Mouse (Mus musculus) CH12.LX (cell line): Measurements from ENCODE around the gene Mamdc4. TPM values are rescaled to one million over a fixed set of nuclear protein-coding genes. Genes with fewer than 3 reads are reported as not detected.

Experiments used
- DNase-seq: peaks from one replicate; pipeline ENCODE4 v3.0.0-alpha.2; 2013; ENCODE audit errors: extremely low read depth
- H3K27ac ChIP-seq: 2 replicates; pipeline ENCODE4 v1.5.1; 2012; ENCODE audit warnings: low read depth, mild to moderate bottlenecking, control low read depth, moderate library complexity; ENCODE audit not compliant: insufficient read depth
- H3K27me3 ChIP-seq: replicated peaks from 2 replicates; pipeline ENCODE3; 2012; ENCODE audit warnings: inconsistent platforms
- H3K36me3 ChIP-seq, 2 experiments: replicated peaks in 1 of 2; 2 replicates each; pipeline versions ENCODE3 to v1.6.1; 2012; ENCODE audit warnings: inconsistent platforms in 1 of 2, low read length in 1 of 2, mild to moderate bottlenecking in 1 of 2, mixed read lengths in 1 of 2, moderate library complexity in 1 of 2; ENCODE audit not compliant: control insufficient read depth in 1 of 2, insufficient read depth in 1 of 2
- H3K4me1 ChIP-seq, 2 experiments: 2 replicates each; pipeline ENCODE4 v1.6.1; 2012; ENCODE audit warnings: inconsistent platforms in 1 of 2, moderate library complexity in 1 of 2; ENCODE audit not compliant: insufficient read depth in 2 of 2, control insufficient read depth in 1 of 2
- H3K4me2 ChIP-seq: 2 replicates; pipeline ENCODE4 v1.6.1; 2012; ENCODE audit warnings: low read depth, mild to moderate bottlenecking, control low read depth; ENCODE audit not compliant: poor library complexity, insufficient read depth, severe bottlenecking
- H3K4me3 ChIP-seq, 3 experiments: fragments of 150-350 bp in 1 of 3; sonication (generic) in 1 of 3; replicated peaks in 1 of 3; 2 replicates each; pipeline versions ENCODE3 to v1.5.1; 2011 to 2012; ENCODE audit warnings: low read depth in 2 of 3, low read length in 2 of 3, mild to moderate bottlenecking in 2 of 3, moderate library complexity in 2 of 3, control low read depth in 1 of 3, improper control_type of control experiment in 1 of 3, inconsistent platforms in 1 of 3, mixed read lengths in 1 of 3; ENCODE audit not compliant: poor library complexity in 1 of 3
- H3K79me2 ChIP-seq: replicated peaks from 2 replicates; pipeline ENCODE4 v1.6.1; 2012; ENCODE audit warnings: mild to moderate bottlenecking, moderate library complexity; ENCODE audit not compliant: control insufficient read depth, poor library complexity, insufficient read depth, severe bottlenecking; ENCODE audit errors: extremely low read depth
- H3K9ac ChIP-seq: 2 replicates; pipeline ENCODE4 v1.6.1; 2012; ENCODE audit warnings: low read depth, mild to moderate bottlenecking, control low read depth, moderate library complexity; ENCODE audit not compliant: insufficient read depth
- H3K9me3 ChIP-seq: replicated peaks from 2 replicates; pipeline ENCODE3; 2012; ENCODE audit warnings: low read length, inconsistent platforms, mixed read lengths
- BHLHE40 ChIP-seq: IDR thresholded peaks from 2 replicates; pipeline ENCODE4 v1.6.1; 2011; ENCODE audit warnings: mild to moderate bottlenecking, low read depth, low read length, improper control_type of control experiment
- E2F4 ChIP-seq: IDR thresholded peaks from 2 replicates; pipeline ENCODE4 v1.6.1; 2011; ENCODE audit warnings: low read depth, low read length, improper control_type of control experiment; ENCODE audit not compliant: insufficient replicate concordance
- EP300 ChIP-seq: IDR thresholded peaks from 2 replicates; pipeline ENCODE4 v1.6.1; 2011; ENCODE audit warnings: low read length, improper control_type of control experiment
- ETS1 ChIP-seq: conservative IDR thresholded peaks from 2 replicates; pipeline ENCODE4 v1.6.1; 2012; ENCODE audit warnings: low read depth, mild to moderate bottlenecking, inconsistent platforms, low read length, improper control_type of control experiment, moderate library complexity
- IRF4 ChIP-seq: IDR thresholded peaks from 2 replicates; pipeline ENCODE4 v1.6.1; 2014; ENCODE audit warnings: low read depth, mild to moderate bottlenecking, inconsistent platforms, low read length, improper control_type of control experiment
- KAT2A ChIP-seq: IDR thresholded peaks from 2 replicates; pipeline ENCODE4 v1.6.1; 2012; ENCODE audit warnings: low read length, improper control_type of control experiment, inconsistent platforms; ENCODE audit not compliant: insufficient replicate concordance
- MAFK ChIP-seq: IDR thresholded peaks from 2 replicates; pipeline ENCODE4 v1.6.1; 2011; ENCODE audit warnings: low read length, improper control_type of control experiment; ENCODE audit not compliant: insufficient replicate concordance
- MAZ ChIP-seq: IDR thresholded peaks from 2 replicates; pipeline ENCODE4 v1.6.1; 2012; ENCODE audit warnings: low read depth, mild to moderate bottlenecking, inconsistent platforms, low read length, improper control_type of control experiment, moderate library complexity
- NELFE ChIP-seq: IDR thresholded peaks from 2 replicates; pipeline ENCODE4 v1.6.1; 2011; ENCODE audit warnings: low read depth, low read length, improper control_type of control experiment
- NRF1 ChIP-seq: IDR thresholded peaks from 2 replicates; pipeline ENCODE4 v1.6.1; 2014; ENCODE audit warnings: low read depth, mild to moderate bottlenecking, inconsistent platforms, low read length, improper control_type of control experiment, moderate library complexity
- POLR2A ChIP-seq: IDR thresholded peaks from 2 replicates; pipeline ENCODE4 v1.6.1; 2011; ENCODE audit warnings: low read depth, mild to moderate bottlenecking, improper control_type of control experiment, low read length
- TCF12 ChIP-seq: IDR thresholded peaks from 2 replicates; pipeline ENCODE4 v1.6.1; 2014; ENCODE audit warnings: low read depth, mild to moderate bottlenecking, inconsistent platforms, low read length, improper control_type of control experiment
- USF1 ChIP-seq: IDR thresholded peaks from 2 replicates; pipeline ENCODE4 v1.6.1; 2014; ENCODE audit warnings: low read depth, mild to moderate bottlenecking, inconsistent platforms, low read length, improper control_type of control experiment
- ZC3H11A ChIP-seq: IDR thresholded peaks from 2 replicates; pipeline ENCODE4 v1.6.1; 2012; ENCODE audit warnings: low read depth, mild to moderate bottlenecking, inconsistent platforms, low read length, improper control_type of control experiment
- ZKSCAN1 ChIP-seq: IDR thresholded peaks from 2 replicates; pipeline ENCODE4 v1.6.1; 2012; ENCODE audit warnings: low read depth, inconsistent platforms, low read length, improper control_type of control experiment, borderline replicate concordance
- dilution Hi-C: fragments of 300-500 bp; cut with MboI; formaldehyde crosslinking; loops from 2 replicates; pipeline ENCODE4 v1.14.3; 2020; ENCODE audit warnings: low sequenced_read_pairs; ENCODE audit not compliant: extremely low pct_unique_long_range_greater_than_20kb, extremely low pct_ligation_motif_present
- in situ Hi-C: fragments of 300-500 bp; cut with MboI; formaldehyde crosslinking; loops from 3 replicates; pipeline ENCODE4 v1.14.3; 2019; ENCODE audit warnings: low sequenced_read_pairs, low pct_ligation_motif_present, low pct_unique_long_range_greater_than_20kb, mixed read lengths
- polyA plus RNA-seq: library from polyadenylated mRNA; unstranded; fragments of >175 nt; gene quantifications from 2 replicates; pipeline ENCODE4 v1.2.1, GENCODE M21; 2012; ENCODE audit warnings: low read depth; ENCODE audit not compliant: insufficient read length
- total RNA-seq, 2 experiments: library from RNA; depleted of rRNA; stranded (reverse); fragments of 300-350 nt in 1 of 2; fragments of >200 nt in 1 of 2; gene quantifications; 2 replicates each; pipeline ENCODE4 v1.2.3; 2012 to 2014

Gene Mamdc4
- total and polyA plus RNA-seq, 3 experiments = 4.4 to 34.9 (median 11.5) TPM

DNA sequence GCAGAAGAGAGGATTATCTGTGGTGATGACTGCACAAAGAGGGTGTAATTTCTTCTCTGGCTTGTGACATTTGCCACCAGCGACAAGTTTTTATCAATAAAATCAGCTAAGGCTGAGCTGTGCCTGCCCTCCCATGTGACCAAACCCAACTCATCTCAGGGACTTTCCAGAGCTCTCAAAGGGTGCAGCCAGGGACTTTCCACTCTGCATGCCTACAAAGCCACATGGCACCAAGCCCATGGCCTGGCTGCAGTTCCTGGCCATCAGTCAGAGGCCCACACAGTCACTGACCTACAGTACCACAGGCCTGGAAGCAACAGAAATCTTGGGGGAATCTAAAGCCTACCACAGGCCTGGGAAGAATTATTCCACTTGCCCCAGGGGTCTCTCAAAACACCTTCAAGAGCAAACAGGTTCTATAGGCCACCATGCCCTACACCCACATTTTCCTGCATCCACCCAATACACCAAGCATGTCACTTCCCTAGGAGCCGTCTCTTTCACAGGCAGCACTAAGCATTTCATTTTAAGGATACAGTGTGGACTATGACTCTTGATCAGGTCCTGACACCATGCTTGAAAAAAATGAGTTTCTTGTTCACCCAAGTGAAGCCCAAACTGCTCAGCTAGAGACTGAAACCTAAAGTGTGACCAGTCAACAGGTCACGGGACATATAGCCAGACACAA lies 40.3 kb downstream of the Mamdc4 start (continued):
- TF ChIP-seq ETS1 (peak; percentile 72), BHLHE40 (peak; percentile 99), POLR2A (peak; percentile 69), TCF12 (no peak), MAZ (no peak), EP300 (peak; percentile 77), MAFK (no peak), ZC3H11A (no peak), USF1 (peak; percentile 89)
- TF ChIP-seq, all 38 proteins: peak for 15

DNA sequence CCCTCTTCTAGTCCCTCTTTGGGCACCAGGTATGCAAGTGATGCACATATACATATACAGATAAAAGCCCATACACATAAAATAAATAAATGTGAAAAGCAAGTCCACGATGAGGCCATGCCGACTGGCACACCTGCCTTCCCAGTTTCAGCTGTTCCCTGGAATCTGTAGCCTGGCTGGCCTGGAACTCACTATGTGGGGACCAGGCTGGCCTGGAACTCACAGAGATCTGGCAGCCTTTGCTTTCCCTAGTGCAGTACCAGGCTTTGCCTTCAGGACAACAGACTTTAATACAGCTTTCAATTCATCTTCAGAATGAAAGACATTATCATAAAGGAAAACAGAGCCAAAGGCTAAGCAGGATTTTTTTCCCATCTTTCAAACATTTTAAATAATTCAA lies 40.9 kb downstream of the Mamdc4 start:
- TF ChIP-seq NELFE (0 out of 2 replicates have a peak, but pooled peaks have one; percentile 1), EP300 (no peak)
- Histone ChIP-seq H3K27me3 (no peaks in the 10 kb centered on the region), H3K4me2 (peak overlapping the region; percentile 41), H3K27ac (peak overlapping the region; percentile 95; the same call in 1 of the 2 replicates), H3K4me3 (no peak overlapping the region), H3K9me3 (no peaks in the 10 kb centered on the region), H3K36me3 (peaks cover 61 to 79% of the 10 kb centered on the region in 2 experiments), H3K4me1 (peaks cover 20 to 59% of the 10 kb centered on the region in 2 experiments), H3K9ac (peak overlapping the region; percentile 45; the same call in 1 of the 2 replicates), H3K79me2 (peaks cover 29% of the 10 kb centered on the region)
- DNase-seq = no peak
- in situ Hi-C loops = no loop called here
- dilution Hi-C loops = no loop called here

DNA sequence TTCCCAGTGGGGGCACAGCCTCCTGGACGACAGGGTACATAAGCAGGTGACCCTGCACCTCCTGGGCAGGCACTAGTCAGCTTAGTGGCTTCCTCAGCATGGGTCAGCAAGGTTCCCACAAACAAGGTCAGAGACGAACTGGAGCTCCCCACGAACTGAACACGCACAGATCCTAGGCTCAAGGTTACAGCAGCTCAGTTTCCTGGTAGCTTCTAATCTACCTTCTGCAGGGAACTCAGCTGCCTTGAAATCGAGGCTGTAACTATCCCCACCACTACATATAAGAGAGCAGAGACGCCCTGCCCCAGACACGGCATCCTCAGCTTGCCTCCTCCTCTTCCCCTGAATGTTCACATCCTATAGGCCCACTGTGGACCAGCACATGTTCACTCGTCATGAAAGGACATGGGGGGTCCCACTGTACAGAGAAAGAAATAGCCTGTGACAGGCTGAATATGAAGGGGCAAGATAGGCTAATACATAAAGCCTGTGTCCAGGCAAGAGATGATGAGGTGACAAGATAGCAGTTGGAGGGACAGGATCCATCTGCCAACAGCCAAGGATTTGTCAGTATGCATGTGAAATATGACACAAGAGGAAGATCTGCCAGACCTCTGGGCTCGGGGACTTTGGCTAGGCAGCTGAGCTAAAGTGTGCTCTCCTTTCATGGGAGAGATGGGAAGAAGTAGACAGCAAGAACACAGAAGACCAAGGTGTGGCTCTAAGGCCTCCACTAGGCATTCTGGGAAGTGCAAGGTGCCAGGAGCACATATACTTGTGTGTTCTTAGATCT lies 47.9 kb downstream of the Mamdc4 start:
- no peak for TF ChIP-seq NRF1
- no peak for TF ChIP-seq IRF4
- TF ChIP-seq E2F4 = no peak
- no peak for TF ChIP-seq KAT2A
- TF ChIP-seq ZKSCAN1 = no peak
- no peak for TF ChIP-seq BHLHE40
- Histone ChIP-seq H3K9me3 (no peaks in the 10 kb centered on the region), H3K4me2 (no peak overlapping the region), H3K4me3 (no peak overlapping the region), H3K27me3 (no peaks in the 10 kb centered on the region), H3K79me2 (peaks cover 2% of the 10 kb centered on the region; the same call in 1 of the 2 replicates), H3K4me1 (peaks cover 0 to 8% of the 10 kb centered on the region in 2 experiments; a peak in 1 of 4 replicates), H3K27ac (no peak overlapping the region), H3K36me3 (peaks cover 91 to 97% of the 10 kb centered on the region in 2 experiments), H3K9ac (no peak overlapping the region)
- in situ Hi-C loops (no loop called here), dilution Hi-C loops (no loop called here)
- no peak for DNase-seq

Other genes with a start within 250 kb of the Mamdc4 start
Only the 20 nearest of the 34 such genes appear.
- gene Clic3, start 118.0 kb downstream of the Mamdc4 start, total RNA-seq (2012; rRNA removed) = 0.30 and 0.63 TPM in 2 replicates
- not detected in 2 replicates for gene Clic3, start 118.0 kb downstream of the Mamdc4 start, total RNA-seq (2014; rRNA removed)
- 0.71 and 1.6 TPM in 2 replicates for gene Clic3, start 118.0 kb downstream of the Mamdc4 start, polyA plus RNA-seq
- gene Paxx, start 113.8 kb downstream of the Mamdc4 start, total RNA-seq (2012; rRNA removed) = 13.6 and 15.1 TPM in 2 replicates
- gene Paxx, start 113.8 kb downstream of the Mamdc4 start, total RNA-seq (2014; rRNA removed) = 13.5 and 16.2 TPM in 2 replicates
- gene Paxx, start 113.8 kb downstream of the Mamdc4 start, polyA plus RNA-seq = 9.5 and 13.9 TPM in 2 replicates
- gene Ptgds, start 104.8 kb downstream of the Mamdc4 start, total RNA-seq (2012; rRNA removed) = 0.29 TPM in 1 of 2 replicates, not detected in the other
- 0.46 TPM in 1 of 2 replicates, not detected in the other for gene Ptgds, start 104.8 kb downstream of the Mamdc4 start, total RNA-seq (2014; rRNA removed)
- gene Ptgds, start 104.8 kb downstream of the Mamdc4 start, polyA plus RNA-seq = 0.37 and 0.40 TPM in 2 replicates
- gene Lcn12, start 80.9 kb downstream of the Mamdc4 start, total RNA-seq (2012; rRNA removed) = not detected in 2 replicates
- not detected in 2 replicates for gene Lcn12, start 80.9 kb downstream of the Mamdc4 start, total RNA-seq (2014; rRNA removed)
- not detected in 2 replicates for gene Lcn12, start 80.9 kb downstream of the Mamdc4 start, polyA plus RNA-seq
- 36.8 and 37.4 TPM in 2 replicates for gene Fbxw5, start 74.1 kb downstream of the Mamdc4 start, total RNA-seq (2012; rRNA removed)
- 31.9 and 34.3 TPM in 2 replicates for gene Fbxw5, start 74.1 kb downstream of the Mamdc4 start, total RNA-seq (2014; rRNA removed)
- gene Fbxw5, start 74.1 kb downstream of the Mamdc4 start, polyA plus RNA-seq = 37.0 and 40.4 TPM in 2 replicates
- 1.2 and 2.7 TPM in 2 replicates for gene C8g, start 73.1 kb downstream of the Mamdc4 start, total RNA-seq (2012; rRNA removed)
- 1.2 TPM in 2 replicates for gene C8g, start 73.1 kb downstream of the Mamdc4 start, total RNA-seq (2014; rRNA removed)
- 1.7 and 2.0 TPM in 2 replicates for gene C8g, start 73.1 kb downstream of the Mamdc4 start, polyA plus RNA-seq
- gene Traf2, start 27.9 kb downstream of the Mamdc4 start, total RNA-seq (2012; rRNA removed) = 25.1 and 27.7 TPM in 2 replicates
- gene Traf2, start 27.9 kb downstream of the Mamdc4 start, total RNA-seq (2014; rRNA removed) = 17.9 and 19.3 TPM in 2 replicates
- 26.3 and 26.4 TPM in 2 replicates for gene Traf2, start 27.9 kb downstream of the Mamdc4 start, polyA plus RNA-seq
- 215 and 223 TPM in 2 replicates for gene Edf1, start 17.0 kb downstream of the Mamdc4 start, total RNA-seq (2012; rRNA removed)
- gene Edf1, start 17.0 kb downstream of the Mamdc4 start, total RNA-seq (2014; rRNA removed) = 187 and 188 TPM in 2 replicates
- gene Edf1, start 17.0 kb downstream of the Mamdc4 start, polyA plus RNA-seq = 202 and 275 TPM in 2 replicates
- gene Phpt1, start 379 bp upstream of the Mamdc4 start, total RNA-seq (2012; rRNA removed) = 46.6 and 47.2 TPM in 2 replicates
- 32.6 and 37.9 TPM in 2 replicates for gene Phpt1, start 379 bp upstream of the Mamdc4 start, total RNA-seq (2014; rRNA removed)
- 66.9 and 69.7 TPM in 2 replicates for gene Phpt1, start 379 bp upstream of the Mamdc4 start, polyA plus RNA-seq
- gene Ajm1, start 6.9 kb upstream of the Mamdc4 start, total RNA-seq (2012; rRNA removed) = 0.97 and 1.4 TPM in 2 replicates
- 0.23 and 0.31 TPM in 2 replicates for gene Ajm1, start 6.9 kb upstream of the Mamdc4 start, total RNA-seq (2014; rRNA removed)
- gene Ajm1, start 6.9 kb upstream of the Mamdc4 start, polyA plus RNA-seq = 0.93 and 1.4 TPM in 2 replicates
- 52.0 and 55.7 TPM in 2 replicates for gene Rabl6, start 33.7 kb upstream of the Mamdc4 start, total RNA-seq (2012; rRNA removed)
- gene Rabl6, start 33.7 kb upstream of the Mamdc4 start, total RNA-seq (2014; rRNA removed) = 32.2 and 34.6 TPM in 2 replicates
- gene Rabl6, start 33.7 kb upstream of the Mamdc4 start, polyA plus RNA-seq = 62.0 and 72.9 TPM in 2 replicates
- gene Ccdc183, start 42.8 kb upstream of the Mamdc4 start, total RNA-seq (2012; rRNA removed) = not detected in 2 replicates
- gene Ccdc183, start 42.8 kb upstream of the Mamdc4 start, total RNA-seq (2014; rRNA removed) = not detected in 2 replicates
- gene Ccdc183, start 42.8 kb upstream of the Mamdc4 start, polyA plus RNA-seq = 0.13 TPM in 1 of 2 replicates, not detected in the other
- gene Tmem141, start 47.2 kb upstream of the Mamdc4 start, total RNA-seq (2012; rRNA removed) = 8.9 and 11.1 TPM in 2 replicates
- 6.5 and 7.7 TPM in 2 replicates for gene Tmem141, start 47.2 kb upstream of the Mamdc4 start, total RNA-seq (2014; rRNA removed)
- 5.2 and 6.2 TPM in 2 replicates for gene Tmem141, start 47.2 kb upstream of the Mamdc4 start, polyA plus RNA-seq
- not detected in 2 replicates for gene Fcna, start 53.2 kb upstream of the Mamdc4 start, total RNA-seq (2012; rRNA removed)
- gene Fcna, start 53.2 kb upstream of the Mamdc4 start, total RNA-seq (2014; rRNA removed) = not detected in 2 replicates
- not detected in 2 replicates for gene Fcna, start 53.2 kb upstream of the Mamdc4 start, polyA plus RNA-seq
- not detected in 2 replicates for gene Lcn8, start 78.3 kb upstream of the Mamdc4 start, total RNA-seq (2012; rRNA removed)
- not detected in 2 replicates for gene Lcn8, start 78.3 kb upstream of the Mamdc4 start, total RNA-seq (2014; rRNA removed)
- not detected in 2 replicates for gene Lcn8, start 78.3 kb upstream of the Mamdc4 start, polyA plus RNA-seq
- gene Lcn5, start 83.1 kb upstream of the Mamdc4 start, total RNA-seq (2012; rRNA removed) = not detected in 2 replicates
- gene Lcn5, start 83.1 kb upstream of the Mamdc4 start, total RNA-seq (2014; rRNA removed) = not detected in 2 replicates
- gene Lcn5, start 83.1 kb upstream of the Mamdc4 start, polyA plus RNA-seq = not detected in 2 replicates
- gene Lcn6, start 101.9 kb upstream of the Mamdc4 start, total RNA-seq (2012; rRNA removed) = not detected in 2 replicates
- not detected in 2 replicates for gene Lcn6, start 101.9 kb upstream of the Mamdc4 start, total RNA-seq (2014; rRNA removed)
- not detected in 2 replicates for gene Lcn6, start 101.9 kb upstream of the Mamdc4 start, polyA plus RNA-seq
- gene Lcn10, start 107.9 kb upstream of the Mamdc4 start, total RNA-seq (2012; rRNA removed) = not detected in 2 replicates
- gene Lcn10, start 107.9 kb upstream of the Mamdc4 start, total RNA-seq (2014; rRNA removed) = not detected in 2 replicates
- not detected in 2 replicates for gene Lcn10, start 107.9 kb upstream of the Mamdc4 start, polyA plus RNA-seq
- gene Obp2a, start 125.2 kb upstream of the Mamdc4 start, total RNA-seq (2012; rRNA removed) = not detected in 2 replicates
- not detected in 2 replicates for gene Obp2a, start 125.2 kb upstream of the Mamdc4 start, total RNA-seq (2014; rRNA removed)
- not detected in 2 replicates for gene Obp2a, start 125.2 kb upstream of the Mamdc4 start, polyA plus RNA-seq
- 11.2 and 13.7 TPM in 2 replicates for gene Bmyc, start 131.9 kb upstream of the Mamdc4 start, total RNA-seq (2012; rRNA removed)
- 8.2 and 10.8 TPM in 2 replicates for gene Bmyc, start 131.9 kb upstream of the Mamdc4 start, total RNA-seq (2014; rRNA removed)
- gene Bmyc, start 131.9 kb upstream of the Mamdc4 start, polyA plus RNA-seq = 30.5 and 37.2 TPM in 2 replicates